Mouse (Mus musculus) C2C12 (cell line): ENCODE results near the gene Cdc34b. TPM values are rescaled to one million over a fixed set of nuclear protein-coding genes. Genes with fewer than 3 reads are reported as not detected.
"Not testable (repeated sequence)": the region's sequence is repeated elsewhere in the genome, so short reads cannot be mapped to it uniquely, and the experiment has no call there.

Experiments used
- H3K27me3 ChIP-seq: one replicate; pipeline ENCODE4 v1.6.1; 2011; ENCODE audit not compliant: control insufficient read depth, insufficient read depth, insufficient read length
- H3K36me3 ChIP-seq: one replicate; pipeline ENCODE4 v1.6.1; 2011; ENCODE audit not compliant: control insufficient read depth, insufficient read depth
- H3K4me3 ChIP-seq: one replicate; pipeline ENCODE4 v1.5.1; 2011; ENCODE audit warnings: mild to moderate bottlenecking, control low read depth; ENCODE audit not compliant: poor library complexity, insufficient read depth, severe bottlenecking
- H3K79me2 ChIP-seq: one replicate; pipeline ENCODE4 v1.6.1; 2011; ENCODE audit not compliant: control insufficient read depth, insufficient read depth
- H3K79me3 ChIP-seq: one replicate; pipeline ENCODE4 v1.6.1; 2011; ENCODE audit warnings: low read depth, control low read depth
- H3ac ChIP-seq: one replicate; pipeline ENCODE3; 2011; ENCODE audit warnings: low read depth; ENCODE audit not compliant: control insufficient read depth, insufficient read length
- CEBPB ChIP-seq: IDR thresholded peaks from one replicate; pipeline ENCODE4 v1.6.1; 2011; ENCODE audit warnings: low read depth, mild to moderate bottlenecking, control low read depth, moderate library complexity
- CTCF ChIP-seq: IDR thresholded peaks from one replicate; pipeline ENCODE4 v1.5.1; 2011; ENCODE audit not compliant: control insufficient read depth, insufficient read depth, insufficient read length
- FOSL1 ChIP-seq: IDR thresholded peaks from one replicate; pipeline ENCODE4 v1.8.0; 2011; ENCODE audit warnings: mild to moderate bottlenecking, low read length; ENCODE audit not compliant: poor library complexity, insufficient read depth, severe bottlenecking
- MAX ChIP-seq: IDR thresholded peaks from one replicate; pipeline ENCODE4 v1.6.1; 2011; ENCODE audit warnings: mild to moderate bottlenecking, control low read depth
- MYOD1 ChIP-seq: IDR thresholded peaks from one replicate; pipeline ENCODE4 v1.6.1; 2011; ENCODE audit warnings: low read depth; ENCODE audit not compliant: control insufficient read depth, insufficient read length
- MYOG ChIP-seq: IDR thresholded peaks from one replicate; pipeline ENCODE4 v1.6.1; 2011; ENCODE audit not compliant: control insufficient read depth, insufficient read length; ENCODE audit errors: extremely low read depth
- USF1 ChIP-seq: IDR thresholded peaks from one replicate; pipeline ENCODE4 v1.6.1; 2011; ENCODE audit warnings: low read depth, mild to moderate bottlenecking, control low read depth, moderate library complexity
- long read RNA-seq, 2 experiments: library from polyadenylated mRNA; unstranded; transcript quantifications; one replicate each; pipeline ENCODE4 v2.0.0; 2019 to 2020
- polyA plus RNA-seq: library from polyadenylated mRNA; unstranded; fragments of >200 nt; fragmentation: generic; extraction: Trizol; gene quantifications from one replicate; pipeline ENCODE4 v1.2.1, GENCODE M21; 2012; ENCODE audit warnings: missing spikeins

Gene Cdc34b
- 0.02 TPM for polyA plus RNA-seq
- long read RNA-seq, experiment 1: 0 reads
- long read RNA-seq, experiment 2: 0 reads

DNA sequence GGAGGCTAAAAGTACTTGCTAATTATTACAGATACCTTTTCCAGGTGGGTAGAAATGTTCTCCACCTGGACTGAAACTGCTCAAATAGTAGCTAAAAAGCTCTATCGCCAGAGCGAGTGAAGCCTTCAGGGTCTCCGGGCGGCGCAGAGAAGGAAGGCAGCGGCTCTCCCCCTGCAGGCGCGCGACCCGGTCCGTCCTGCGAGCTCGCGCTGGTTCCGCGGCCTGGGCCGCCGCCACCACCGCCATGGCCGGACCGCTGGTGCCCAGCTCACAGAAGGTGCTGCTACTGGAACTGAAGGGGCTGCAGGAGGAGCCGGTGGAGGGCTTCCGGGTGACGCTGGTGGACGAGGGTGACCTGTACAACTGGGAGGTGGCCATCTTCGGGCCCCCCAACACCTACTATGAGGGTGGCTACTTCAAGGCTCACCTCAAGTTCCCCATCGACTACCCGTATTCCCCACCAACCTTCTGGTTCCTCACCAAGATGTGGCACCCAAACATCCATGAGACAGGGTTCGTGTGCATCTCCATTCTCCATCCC, at the start of gene Cdc34b:
Gene Cdc34b (plus strand): TSS at position 51 of the 541 bp plus-strand sequence.
- H3K27me3 ChIP-seq: peaks cover 42% of the 10 kb centered on the region
- H3K79me3 ChIP-seq: no peaks in the 10 kb centered on the region
- no peak for TF ChIP-seq MYOD1
- no peak for TF ChIP-seq CTCF
- no peak for TF ChIP-seq MYOG
- TF ChIP-seq USF1: no peak
- no peak for TF ChIP-seq FOSL1
- TF ChIP-seq MAX: no peak
- TF ChIP-seq CEBPB: no peak
- H3K79me2 ChIP-seq: no peaks in the 10 kb centered on the region
- no peaks in the 10 kb centered on the region for H3K36me3 ChIP-seq
- H3ac ChIP-seq: no peak within 1 kb of the TSS
- no peak within 1 kb of the TSS for H3K4me3 ChIP-seq

DNA sequence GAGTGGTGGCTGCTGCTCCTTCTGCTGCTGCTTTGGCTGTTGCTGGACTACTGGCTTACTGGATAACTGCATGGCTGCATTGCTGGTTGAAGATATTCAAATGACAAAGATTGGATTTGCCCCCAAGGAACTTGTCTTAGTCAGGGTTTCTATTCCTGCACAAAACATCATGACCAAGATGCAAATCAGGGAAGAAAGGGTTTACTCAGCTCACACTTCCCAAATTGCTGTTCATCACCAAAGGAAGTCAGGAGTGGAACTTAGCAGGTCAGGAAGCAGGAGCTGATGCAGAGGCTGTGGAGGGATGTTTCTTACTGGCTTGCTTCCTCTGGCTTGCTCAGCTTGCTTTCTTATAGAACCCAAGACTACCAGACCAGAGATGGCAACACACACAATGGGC, 49.1 kb upstream of the Cdc34b start:
- H3K27me3 ChIP-seq, H3ac ChIP-seq, H3K36me3 ChIP-seq: not testable (repeated sequence)

DNA sequence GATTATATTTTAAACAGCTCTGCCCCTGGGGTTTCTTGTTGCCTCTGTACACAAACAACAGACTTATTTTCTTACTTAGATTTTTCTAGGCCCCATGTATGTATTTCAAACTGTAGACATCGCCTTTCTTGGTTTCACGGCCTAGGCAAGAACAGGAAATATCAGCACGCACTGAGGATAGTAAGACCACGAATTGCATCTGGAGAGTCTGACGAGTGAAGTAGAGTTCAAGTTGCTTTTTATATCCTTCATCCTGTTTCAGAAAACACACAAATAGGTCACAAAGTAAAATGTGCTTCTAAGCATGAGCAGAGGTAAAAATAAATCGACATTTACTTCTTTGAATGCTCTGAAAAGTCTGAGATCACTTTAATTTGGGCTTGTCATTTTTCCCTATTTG, 46.1 kb upstream of the Cdc34b start:
- no peaks in the 10 kb centered on the region for H3K27me3 ChIP-seq
- no peak overlapping the region for H3ac ChIP-seq
- H3K79me2 ChIP-seq: no peaks in the 10 kb centered on the region
- H3K4me3 ChIP-seq: no peak overlapping the region
- no peak for TF ChIP-seq MYOD1
- TF ChIP-seq CTCF: no peak
- TF ChIP-seq MAX: no peak
- TF ChIP-seq FOSL1: no peak
- TF ChIP-seq USF1: no peak
- TF ChIP-seq CEBPB: no peak
- no peak for TF ChIP-seq MYOG
- H3K79me3 ChIP-seq: no peaks in the 10 kb centered on the region
- no peaks in the 10 kb centered on the region for H3K36me3 ChIP-seq

More for the DNA sequence above, 49.1 kb upstream of the Cdc34b start:
- H3K79me2 ChIP-seq, H3K79me3 ChIP-seq, H3K4me3 ChIP-seq: not testable (repeated sequence)

DNA sequence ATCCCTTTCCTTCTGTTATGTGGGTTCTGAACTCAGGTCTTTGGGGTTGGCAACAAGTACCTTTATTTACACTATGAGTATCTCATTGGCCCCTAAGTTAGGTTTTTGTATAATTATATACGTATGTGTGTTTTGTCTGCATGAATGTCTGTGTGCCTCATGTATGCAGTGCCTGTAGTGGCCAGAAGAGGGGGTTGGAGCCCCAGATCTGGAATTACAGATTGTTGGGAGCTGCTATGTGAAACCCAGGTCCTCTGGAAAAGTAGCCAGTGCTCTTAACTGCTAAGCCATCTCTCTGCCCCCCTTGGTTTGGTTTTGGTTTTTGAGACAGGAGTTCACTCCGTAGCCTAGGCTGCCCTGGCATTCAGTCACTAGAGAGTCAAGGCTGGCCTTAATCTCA, 44.4 kb upstream of the Cdc34b start:
- no peak for TF ChIP-seq CTCF
- no peak for TF ChIP-seq USF1
- no peak for TF ChIP-seq MYOD1
- TF ChIP-seq MAX: no peak
- TF ChIP-seq CEBPB: no peak
- no peak for TF ChIP-seq MYOG
- no peak for TF ChIP-seq FOSL1
- H3K79me2 ChIP-seq: no peaks in the 10 kb centered on the region

DNA sequence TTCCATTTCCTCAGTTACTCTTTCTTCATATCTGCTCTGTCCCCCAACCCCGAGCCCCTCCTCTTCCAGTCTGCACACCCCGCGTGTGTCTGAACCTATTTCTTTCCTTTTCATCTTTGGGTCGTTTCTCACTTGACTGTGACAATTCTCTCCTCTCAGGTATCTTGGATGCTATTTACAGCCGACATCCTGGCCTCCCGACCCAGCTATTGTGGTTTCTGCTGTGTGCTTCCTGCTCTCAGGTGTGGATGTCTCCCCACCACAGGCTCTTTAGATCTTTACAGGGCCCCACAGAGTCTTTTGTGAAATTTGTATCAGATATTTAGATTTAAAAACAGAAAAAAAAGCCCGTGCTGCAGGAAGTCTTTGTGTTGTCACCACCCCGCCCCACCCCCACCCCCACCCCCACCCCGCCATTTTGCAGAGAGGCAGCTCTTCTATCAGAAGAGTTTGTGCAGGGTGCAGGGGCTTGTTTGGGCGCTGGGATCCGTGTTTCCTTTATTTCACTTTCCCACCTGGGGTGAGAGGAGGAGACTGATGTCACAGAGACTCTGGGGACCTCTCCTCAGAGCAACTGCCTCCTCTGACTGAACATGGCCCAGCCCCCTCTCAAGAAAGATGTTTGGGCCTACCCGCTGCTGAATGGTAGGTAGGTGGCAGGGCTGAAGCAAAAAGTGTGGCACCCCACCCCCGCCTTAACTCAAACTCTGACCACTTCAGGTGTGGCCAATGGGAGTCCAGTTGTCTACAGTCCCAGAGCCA, 43.7 kb upstream of the Cdc34b start:
- Histone ChIP-seq H3K79me2 (no peaks in the 10 kb centered on the region), H3K79me3 (no peaks in the 10 kb centered on the region), H3ac (no peak overlapping the region), H3K36me3 (no peaks in the 10 kb centered on the region), H3K27me3 (peaks cover 10% of the 10 kb centered on the region), H3K4me3 (no peak overlapping the region)
- TF ChIP-seq MYOD1 (no peak), USF1 (no peak), FOSL1 (no peak), CEBPB (no peak), MYOG (no peak), CTCF (no peak), MAX (no peak)

More for the DNA sequence above, 44.4 kb upstream of the Cdc34b start:
- Histone ChIP-seq H3K36me3 (no peaks in the 10 kb centered on the region), H3K79me3 (no peaks in the 10 kb centered on the region), H3ac (no peak overlapping the region), H3K4me3 (no peak overlapping the region), H3K27me3 (peaks cover 9% of the 10 kb centered on the region)

DNA sequence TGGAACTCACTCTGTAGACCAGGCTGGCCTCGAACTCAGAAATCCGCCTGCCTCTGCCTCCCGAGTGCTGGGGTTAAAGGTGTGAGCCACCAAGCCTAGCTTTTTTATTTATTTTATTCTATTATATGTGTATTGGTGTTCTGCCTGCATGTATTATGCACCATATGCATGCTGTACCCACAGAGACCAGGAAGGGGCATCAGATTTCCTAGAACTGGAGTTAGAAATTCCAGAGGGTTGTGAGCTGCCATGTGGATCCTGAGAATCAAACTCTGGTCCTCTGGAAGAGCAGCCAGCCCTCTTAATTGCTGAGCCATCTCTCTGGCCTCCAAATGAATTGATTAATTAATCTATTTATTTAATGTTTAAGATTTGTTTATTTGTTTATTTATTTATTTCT, 42.2 kb upstream of the Cdc34b start:
- Histone ChIP-seq H3K79me2 (no peaks in the 10 kb centered on the region), H3K79me3 (no peaks in the 10 kb centered on the region), H3K27me3 (peaks cover 10% of the 10 kb centered on the region), H3K4me3 (no peak overlapping the region), H3K36me3 (no peaks in the 10 kb centered on the region), H3ac (no peak overlapping the region)
- no peak for TF ChIP-seq FOSL1
- no peak for TF ChIP-seq CTCF
